Mouse (Mus musculus) limb, embryonic 14.5 days (tissue): ENCODE results near the gene Tmem91. TPM values are rescaled to one million over a fixed set of nuclear protein-coding genes. Genes with fewer than 3 reads are reported as not detected.

Source experiments
- ATAC-seq: fragments of 200-750 bp; cut with Nextera tagmentation; 2 replicates; pipeline ENCODE4 v1.8.0; 2017; ENCODE audit warnings: low read depth, moderate number of reproducible peaks, moderate TSS enrichment; ENCODE audit not compliant: low FRiP score
- DNase-seq: peaks from one replicate; pipeline ENCODE4 v3.0.0-alpha.2; 2015; ENCODE audit warnings: low spot score
- H3K27ac ChIP-seq: fragments of 300-500 bp; sonication (generic); replicated peaks from 2 replicates; pipeline ENCODE4 v1.5.1; 2014; ENCODE audit warnings: low read depth, mild to moderate bottlenecking, low read length, moderate library complexity, mixed read lengths
- H3K27me3 ChIP-seq: fragments of 300-500 bp; sonication (generic); 2 replicates; pipeline ENCODE4 v1.6.1; 2014; ENCODE audit warnings: low read length, mixed read lengths; ENCODE audit not compliant: control insufficient read depth, insufficient read depth
- H3K36me3 ChIP-seq: fragments of 300-500 bp; sonication (generic); 2 replicates; pipeline ENCODE4 v1.6.1; 2014; ENCODE audit warnings: mild to moderate bottlenecking, low read length, moderate library complexity, mixed read lengths; ENCODE audit not compliant: control insufficient read depth, insufficient read depth
- H3K4me1 ChIP-seq: fragments of 300-500 bp; sonication (generic); 2 replicates; pipeline ENCODE4 v1.6.1; 2014; ENCODE audit warnings: antibody characterized with exemption, low read length, mixed read lengths; ENCODE audit not compliant: control insufficient read depth, insufficient read depth
- H3K4me2 ChIP-seq: fragments of 300-500 bp; sonication (generic); replicated peaks from 2 replicates; pipeline ENCODE4 v1.6.1; 2014; ENCODE audit warnings: low read depth, mild to moderate bottlenecking, low read length, moderate library complexity; ENCODE audit not compliant: severe bottlenecking
- H3K4me3 ChIP-seq: fragments of 300-500 bp; sonication (generic); replicated peaks from 2 replicates; pipeline ENCODE4 v1.5.1; 2014; ENCODE audit warnings: low read length
- H3K9ac ChIP-seq: fragments of 300-500 bp; sonication (generic); 2 replicates; pipeline ENCODE4 v1.6.1; 2014; ENCODE audit warnings: mild to moderate bottlenecking, low read depth, low read length, moderate library complexity; ENCODE audit not compliant: severe bottlenecking
- H3K9me3 ChIP-seq: fragments of 300-500 bp; sonication (generic); 2 replicates; pipeline ENCODE4 v1.6.1; 2016; ENCODE audit warnings: low read length; ENCODE audit not compliant: control insufficient read depth
- POLR2A ChIP-seq: fragments of 200-500 bp; IDR thresholded peaks from 2 replicates; pipeline ENCODE4 v1.8.0; 2012; ENCODE audit warnings: inconsistent platforms, mild to moderate bottlenecking, moderate library complexity, borderline replicate concordance; ENCODE audit not compliant: insufficient read depth, insufficient read length; ENCODE audit errors: extremely low read depth
- WGBS: fragments of 180-500 bp; shearing (Covaris S2); extraction: QIAGEN DNeasy Blood & Tissue Kit; methylation state at CpG from one replicate; pipeline ENCODE4 v1.1.7; 2014; 5-methylcytosine and 5-hydroxymethylcytosine counted together
- polyA plus RNA-seq, 2 experiments: library from polyadenylated mRNA; depleted of rRNA in 1 of 2; stranded (reverse) in 1 of 2; unstranded in 1 of 2; fragments of >200 nt; fragmentation: Nextera tagmentation in 1 of 2; extraction: Ambion mirVana in 1 of 2; gene quantifications; 2 replicates each; pipeline versions ENCODE4 v1.2.1 to v1.2.3; 2012 to 2014

Tmem91 gene
- polyA plus RNA-seq, 2 experiments: 1.7 to 3.2 TPM

DNA sequence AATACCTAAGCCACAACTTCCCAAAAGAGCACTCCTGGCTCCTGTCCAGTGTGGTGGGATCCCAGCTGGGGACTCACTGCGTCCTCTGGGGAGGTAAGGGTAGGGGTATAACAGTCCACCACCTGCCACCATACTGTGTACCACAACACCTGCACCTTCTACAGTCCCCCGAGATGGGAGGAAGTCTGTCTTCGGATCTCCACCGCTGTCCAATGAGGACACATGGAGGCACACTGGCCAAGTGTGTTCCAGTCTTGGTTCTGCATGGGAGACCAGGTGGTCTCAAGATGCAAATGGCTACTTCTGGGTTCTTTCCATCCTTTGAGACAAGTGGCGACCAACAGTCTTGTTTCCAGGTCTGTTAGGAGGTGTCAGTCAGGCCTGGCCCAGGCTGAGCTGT, 36.2 kb upstream of the Tmem91 start:
- Histone ChIP-seq H3K9ac (0 out of 2 replicates have a peak overlapping the region, but pooled peaks have one; percentile 34), H3K4me1 (peaks cover 23% of the 10 kb centered on the region), H3K4me2 (no peak overlapping the region), H3K27me3 (no peaks in the 10 kb centered on the region), H3K36me3 (peaks cover 43% of the 10 kb centered on the region), H3K9me3 (no peaks in the 10 kb centered on the region), H3K27ac (no peak overlapping the region), H3K4me3 (no peak overlapping the region)
- no peak for ATAC-seq
- 51% methylated on average over 5 of the region's 5 CpGs for WGBS
- no peak for TF ChIP-seq POLR2A
- DNase-seq: no peak

DNA sequence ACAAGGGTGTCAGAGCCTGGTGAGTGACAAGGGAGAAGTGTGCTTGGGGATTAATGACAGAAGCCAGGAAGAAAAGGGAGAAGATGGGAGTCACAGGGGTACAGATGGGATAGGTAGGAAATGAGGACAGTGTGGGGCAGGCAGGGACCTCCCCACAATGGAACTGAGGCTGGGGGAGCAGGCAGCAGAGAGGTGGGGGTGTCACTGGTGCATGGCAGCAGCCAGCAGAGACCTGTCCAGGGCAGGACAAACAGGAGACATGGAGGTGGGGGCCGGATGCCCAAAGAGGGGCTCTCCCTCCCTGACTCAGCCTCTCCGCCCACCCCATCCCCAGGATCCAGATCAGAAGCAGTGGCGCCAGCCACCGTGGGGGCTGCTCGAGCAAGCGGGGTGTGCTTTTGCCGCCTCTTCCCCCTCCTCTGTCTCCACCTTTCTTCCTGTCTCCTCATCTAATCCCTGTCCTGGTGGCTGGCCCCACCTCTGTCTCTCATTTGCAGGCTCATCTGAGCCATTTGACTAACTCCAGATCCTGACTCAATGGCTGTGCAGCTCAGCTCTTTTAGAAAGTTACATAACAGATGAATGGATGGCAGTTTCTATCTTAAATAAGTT, 35.7 kb upstream of the Tmem91 start:
- ATAC-seq (0 out of 2 replicates have a peak, but pooled peaks have one; percentile 5), DNase-seq (no peak)
- TF ChIP-seq POLR2A: no peak
- Histone ChIP-seq H3K4me1 (peaks cover 23% of the 10 kb centered on the region), H3K36me3 (peaks cover 38% of the 10 kb centered on the region), H3K27ac (no peak overlapping the region), H3K9ac (peak overlapping the region; percentile 34; the same call in 1 of the 2 replicates), H3K9me3 (no peaks in the 10 kb centered on the region), H3K4me3 (no peak overlapping the region), H3K4me2 (peak overlapping the region; percentile 25; the same call in 1 of the 2 replicates), H3K27me3 (no peaks in the 10 kb centered on the region)
- 4% methylated on average over 7 of the region's 7 CpGs for WGBS

DNA sequence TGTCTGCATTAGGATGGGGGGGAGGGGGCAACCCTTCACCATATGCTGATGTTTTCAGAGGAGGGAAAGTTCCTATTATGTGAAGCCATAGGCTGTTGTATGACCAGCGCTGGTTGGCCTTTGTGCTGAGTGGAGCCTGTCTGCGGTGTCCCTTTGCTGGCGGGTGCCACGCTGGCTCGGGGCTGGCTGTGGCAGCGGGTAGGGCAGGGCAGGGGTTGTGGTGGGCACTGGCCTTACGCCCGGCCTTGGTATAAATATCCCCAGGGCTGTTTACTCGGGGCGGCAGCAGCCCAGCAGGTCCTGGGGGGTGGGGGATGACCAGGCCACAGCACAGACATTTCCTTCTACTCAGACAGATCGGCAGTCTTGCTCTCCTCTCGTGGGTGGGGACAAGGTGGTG, 35.0 kb upstream of the Tmem91 start:
- H3K36me3 ChIP-seq: peaks cover 31% of the 10 kb centered on the region
- H3K9me3 ChIP-seq: no peaks in the 10 kb centered on the region
- no peak overlapping the region for H3K27ac ChIP-seq
- peak overlapping the region; percentile 34; the same call in 1 of the 2 replicates for H3K9ac ChIP-seq
- no peaks in the 10 kb centered on the region for H3K27me3 ChIP-seq
- DNase-seq (no peak), ATAC-seq (no peak)
- H3K4me1 ChIP-seq: peaks cover 23% of the 10 kb centered on the region
- 20% methylated on average over 12 of the region's 12 CpGs for WGBS
- H3K4me2 ChIP-seq: 0 out of 2 replicates have a peak overlapping the region, but pooled peaks have one; percentile 25
- no peak for TF ChIP-seq POLR2A
- no peak overlapping the region for H3K4me3 ChIP-seq

DNA sequence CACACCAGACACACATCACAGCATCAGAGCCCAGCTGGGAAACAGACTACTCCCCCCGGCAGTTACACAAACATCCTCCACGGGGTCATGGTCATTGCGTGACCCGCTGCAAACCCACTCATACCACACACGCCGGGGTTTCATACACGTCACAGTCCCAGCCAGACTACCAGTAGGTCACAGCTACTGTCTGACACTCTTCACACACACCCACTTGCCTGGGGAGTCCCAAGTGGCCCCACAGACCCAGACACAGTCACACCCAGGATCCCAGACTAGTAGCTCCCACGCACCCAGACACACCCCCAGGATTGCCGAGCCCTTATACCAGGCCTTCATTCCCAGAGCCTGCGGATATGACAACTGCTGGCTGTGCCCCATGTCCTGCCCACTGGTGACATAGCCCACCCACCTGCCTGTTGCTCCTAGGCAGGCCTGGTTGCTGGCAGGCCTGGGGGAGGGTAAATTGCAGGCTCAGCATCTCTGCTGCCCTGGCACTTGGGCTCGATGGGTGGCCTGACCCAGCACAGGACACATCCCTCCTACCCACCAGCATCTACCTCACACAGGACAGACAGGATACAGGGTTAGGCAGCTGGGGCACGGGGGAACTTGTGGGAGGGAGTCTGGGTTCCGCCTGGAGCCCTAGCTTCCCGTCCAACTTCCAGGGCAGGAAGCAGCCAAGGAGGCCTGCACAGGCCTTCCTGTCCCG, 32.8 kb upstream of the Tmem91 start:
- H3K4me1 ChIP-seq: peaks cover 23% of the 10 kb centered on the region
- no peak for DNase-seq
- WGBS: 62% methylated on average over 13 of the region's 15 CpGs
- no peak for ATAC-seq
- no peaks in the 10 kb centered on the region for H3K9me3 ChIP-seq
- no peak for TF ChIP-seq POLR2A
- H3K36me3 ChIP-seq: peaks cover 9% of the 10 kb centered on the region
- no peak overlapping the region for H3K4me2 ChIP-seq
- no peaks in the 10 kb centered on the region; the same call in 1 of the 2 replicates for H3K27me3 ChIP-seq
- H3K27ac ChIP-seq: no peak overlapping the region
- H3K4me3 ChIP-seq: no peak overlapping the region
- H3K9ac ChIP-seq: no peak overlapping the region

DNA sequence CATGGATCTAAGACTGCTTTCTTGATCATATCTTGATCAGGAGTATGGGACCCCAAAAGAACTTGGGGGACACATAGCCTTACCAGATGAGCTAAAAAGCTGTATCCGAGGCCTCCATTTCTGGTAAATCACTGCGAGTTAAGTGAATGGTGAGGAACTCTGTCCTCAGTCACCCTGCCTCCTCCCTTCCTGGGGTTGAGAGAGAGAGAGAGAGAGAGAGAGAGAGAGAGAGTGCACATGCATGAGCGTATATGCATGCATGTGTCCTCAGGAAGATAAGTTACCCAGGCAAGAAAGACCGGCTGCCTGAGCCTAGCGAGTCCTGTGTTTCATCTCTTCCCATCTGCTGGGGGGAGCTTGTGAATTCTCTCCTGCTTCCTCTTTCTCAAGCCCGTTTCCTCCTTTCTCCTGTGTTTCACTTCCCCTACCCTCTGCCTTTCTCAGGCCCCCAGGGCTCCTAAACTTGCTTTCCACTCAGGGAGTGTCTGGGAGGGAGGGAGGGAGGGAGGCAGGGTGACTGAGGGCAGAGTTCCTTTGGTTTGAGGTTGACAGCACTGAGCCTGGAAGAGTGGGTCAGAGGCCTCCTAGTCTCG, 31.7 kb upstream of the Tmem91 start:
- no peak for TF ChIP-seq POLR2A
- peaks cover 19% of the 10 kb centered on the region for H3K4me1 ChIP-seq
- H3K27me3 ChIP-seq: no peaks in the 10 kb centered on the region; the same call in 1 of the 2 replicates
- no peaks in the 10 kb centered on the region for H3K9me3 ChIP-seq
- H3K9ac ChIP-seq: no peak overlapping the region
- no peak for DNase-seq
- no peak overlapping the region for H3K27ac ChIP-seq
- no peak for ATAC-seq
- 49% methylated on average over 7 of the region's 7 CpGs for WGBS
- H3K4me2 ChIP-seq: no peak overlapping the region
- H3K36me3 ChIP-seq: peaks cover 2% of the 10 kb centered on the region; the same call in 1 of the 2 replicates
- no peak overlapping the region for H3K4me3 ChIP-seq
